Mouse (Mus musculus) olfactory bulb, adult 2 months (tissue): ENCODE results near the gene Aldh3b3.

Source experiments
- CTCF ChIP-seq: fragments of 200-500 bp; IDR thresholded peaks from 2 replicates; pipeline ENCODE4 v1.5.1; 2012; ENCODE audit warnings: low read depth, mild to moderate bottlenecking, low read length, moderate library complexity; ENCODE audit not compliant: insufficient read depth
- POLR2A ChIP-seq: fragments of 200-500 bp; IDR thresholded peaks from 2 replicates; pipeline ENCODE4 v1.6.1; 2012; ENCODE audit warnings: mild to moderate bottlenecking, low read depth, low read length, moderate library complexity; ENCODE audit not compliant: insufficient read depth

DNA sequence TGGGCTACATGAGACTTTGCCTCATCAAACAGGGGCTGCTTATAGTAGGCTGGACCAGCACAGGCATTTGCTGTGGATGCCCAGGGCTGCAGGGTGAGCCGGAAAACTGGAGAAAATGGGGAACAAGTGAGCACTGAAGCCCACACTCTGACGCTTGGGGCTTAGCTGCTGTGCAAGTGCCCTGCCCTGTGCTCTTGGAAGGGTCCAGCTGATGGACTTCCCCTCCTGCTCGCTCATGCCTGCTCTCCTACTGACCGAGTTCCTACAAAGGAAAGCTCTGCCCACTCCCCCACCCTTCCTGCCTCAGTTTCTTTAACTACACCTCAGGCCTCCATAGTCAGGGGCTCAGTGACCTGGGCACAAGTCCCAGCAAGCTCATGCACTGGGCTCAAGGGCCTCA, 30.5 kb upstream of the Aldh3b3 start:
- TF ChIP-seq POLR2A (no peak), CTCF (no peak)
